Mouse (Mus musculus): ENCODE data around the gene Akap12.

- TF ChIP-seq POLR2A (IDR thresholded peaks at IDR 0.05; ENCODE audit: insufficient read depth, low read depth, low read length) (no peak), CTCF (IDR thresholded peaks at IDR 0.05; ENCODE audit: insufficient read depth, low read depth, low read length) (no peak)
Measured at GRCm38 (mm10) chr10:4384244-4384643, 118.1 kb downstream of the Akap12 start.

All from olfactory bulb, adult 2 months (tissue).